Mouse (Mus musculus): ENCODE measurements at regions not wholly inside any gene's neighbourhood (a gene's known extent, or its start where the extent isn't known, plus 50 kb on each side); places are given as distances from the start of the nearest gene placed in this dataset.

GRCm38 (mm10) chr4:152729421-152729820 lies 251.8 kb upstream of the Kcnab2 start:
- TF ChIP-seq CTCF (IDR thresholded peaks at IDR 0.05; ENCODE audit: control insufficient read depth, insufficient read depth, insufficient read length) (no peak), MYOG (IDR thresholded peaks at IDR 0.05; ENCODE audit: control insufficient read depth, extremely low read depth, insufficient read length) (no peak), USF1 (IDR thresholded peaks at IDR 0.05; ENCODE audit: low read depth) (no peak), CEBPB (IDR thresholded peaks at IDR 0.05; ENCODE audit: low read depth) (no peak), FOSL1 (IDR thresholded peaks at IDR 0.05; ENCODE audit: insufficient read depth, low read length, poor library complexity, severe bottlenecking) (no peak)

All from C2C12 (cell line).